Mouse (Mus musculus) liver, embryonic 14.5 days (tissue): ENCODE measurements around the gene Camk1g. TPM values are rescaled to one million over a fixed set of nuclear protein-coding genes. Genes with fewer than 3 reads are reported as not detected.

Source experiments
- ATAC-seq: fragments of 200-750 bp; cut with Nextera tagmentation; 2 replicates; pipeline ENCODE4 v1.8.0; 2017; ENCODE audit warnings: moderate number of reproducible peaks, mild to moderate bottlenecking, moderate library complexity; ENCODE audit not compliant: insufficient read depth
- DNase-seq, 3 experiments: peaks; one replicate each; pipeline ENCODE4 v3.0.0-alpha.2; 2012 to 2013; ENCODE audit warnings: low read depth in 3 of 3, low spot score in 3 of 3
- H3K27ac ChIP-seq: fragments of 300-500 bp; sonication (generic); 2 replicates; pipeline ENCODE4 v1.5.1; 2014; ENCODE audit warnings: moderate library complexity, mild to moderate bottlenecking, control low read depth, inconsistent platforms
- H3K27me3 ChIP-seq: fragments of 300-500 bp; sonication (generic); 2 replicates; pipeline ENCODE4 v1.6.1; 2014; ENCODE audit warnings: mild to moderate bottlenecking, low read length, moderate library complexity; ENCODE audit not compliant: control insufficient read depth, insufficient read depth
- H3K36me3 ChIP-seq: fragments of 300-500 bp; sonication (generic); replicated peaks from 2 replicates; pipeline ENCODE4 v1.6.1; 2014; ENCODE audit warnings: low read depth; ENCODE audit not compliant: control insufficient read depth, insufficient read depth
- H3K4me1 ChIP-seq, 2 experiments: fragments of 200-500 bp in 1 of 2; fragments of 300-500 bp in 1 of 2; sonication (generic) in 1 of 2; replicated peaks; 2 replicates each; pipeline ENCODE4 v1.6.1; 2012 to 2014; ENCODE audit warnings: antibody characterized with exemption in 1 of 2, inconsistent platforms in 1 of 2, low read length in 1 of 2; ENCODE audit not compliant: control insufficient read depth in 2 of 2, insufficient read depth in 2 of 2
- H3K4me2 ChIP-seq: fragments of 300-500 bp; sonication (generic); 2 replicates; pipeline ENCODE4 v1.6.1; 2014; ENCODE audit warnings: low read depth, mild to moderate bottlenecking, control low read depth, moderate library complexity
- H3K4me3 ChIP-seq, 2 experiments: fragments of 200-500 bp in 1 of 2; fragments of 300-500 bp in 1 of 2; sonication (generic) in 1 of 2; 2 replicates each; pipeline ENCODE4 v1.5.1; 2012 to 2014; ENCODE audit warnings: low read depth in 2 of 2, low read length in 2 of 2, mild to moderate bottlenecking in 2 of 2, control low read depth in 1 of 2, inconsistent platforms in 1 of 2, moderate library complexity in 1 of 2; ENCODE audit not compliant: insufficient read depth in 1 of 2
- H3K9ac ChIP-seq: fragments of 300-500 bp; sonication (generic); replicated peaks from 2 replicates; pipeline ENCODE4 v1.6.1; 2014; ENCODE audit warnings: mild to moderate bottlenecking, control low read depth, moderate library complexity
- H3K9me3 ChIP-seq: fragments of 300-500 bp; sonication (generic); 2 replicates; pipeline ENCODE4 v1.6.1; 2016; ENCODE audit warnings: low read length, mixed read lengths; ENCODE audit not compliant: control insufficient read depth
- CTCF ChIP-seq: IDR thresholded peaks from 2 replicates; pipeline ENCODE4 v1.5.1; 2016; ENCODE audit warnings: antibody characterized with exemption, low read depth, control low read depth
- EP300 ChIP-seq: IDR thresholded peaks from 2 replicates; pipeline ENCODE4 v1.6.1; 2016; ENCODE audit warnings: antibody characterized with exemption, low read depth
- WGBS: fragments of 180-500 bp; shearing (Covaris S2); extraction: QIAGEN DNeasy Blood & Tissue Kit; methylation state at CpG from one replicate; pipeline ENCODE4 v1.1.7; 2014; ENCODE audit not compliant: insufficient replicate concordance; 5-methylcytosine and 5-hydroxymethylcytosine counted together
- polyA plus RNA-seq, 2 experiments: library from polyadenylated mRNA; depleted of rRNA in 1 of 2; stranded (reverse) in 1 of 2; unstranded in 1 of 2; fragments of >200 nt; fragmentation: Nextera tagmentation in 1 of 2; extraction: Ambion mirVana in 1 of 2; gene quantifications; 2 replicates each; pipeline versions ENCODE4 v1.2.1 to v1.2.3; 2012 to 2014

The Camk1g gene
- polyA plus RNA-seq, 2 experiments = 0.15 to 0.23 TPM

DNA sequence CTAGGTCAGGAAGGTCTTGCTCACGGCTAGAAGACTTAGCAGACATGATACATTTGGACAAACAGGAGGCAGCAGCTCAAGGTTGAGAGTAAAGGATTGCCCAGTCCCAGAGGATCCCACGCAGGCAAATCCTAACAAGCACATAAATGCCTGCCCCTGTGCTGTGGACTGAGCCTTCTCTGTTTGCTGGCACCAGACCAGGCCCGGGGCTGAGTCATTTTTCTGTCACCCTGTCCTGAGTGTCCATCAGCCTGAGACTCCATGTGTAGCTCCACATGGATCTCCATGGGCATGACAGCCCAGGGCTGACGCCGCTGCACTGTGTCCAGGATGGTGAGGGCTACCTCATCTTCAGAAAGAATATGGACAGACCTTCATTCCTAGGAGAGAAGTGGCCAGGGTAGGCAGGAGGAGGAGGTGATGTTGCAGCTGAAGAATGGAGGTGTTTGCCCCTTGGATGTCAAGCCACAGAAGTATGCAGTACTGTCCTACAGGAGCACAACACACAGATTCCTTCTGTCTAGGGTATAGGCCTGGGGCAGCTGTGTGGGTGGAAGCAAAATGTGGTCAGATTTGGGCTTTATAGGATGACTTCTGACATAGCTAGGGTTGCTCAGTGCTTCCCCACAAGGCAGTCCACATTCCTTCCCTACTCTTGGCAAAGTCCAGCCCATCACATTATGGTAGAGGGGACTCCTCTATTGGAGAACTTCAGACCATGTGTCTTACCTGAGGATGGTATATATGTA, 27.7 kb downstream of the Camk1g start:
- no peak for ATAC-seq
- no peak overlapping the region for H3K27ac ChIP-seq
- WGBS = 72% methylated on average over 5 of the region's 5 CpGs
- DNase-seq = no peak
- H3K9me3 ChIP-seq = no peaks in the 10 kb centered on the region
- H3K4me3 ChIP-seq = no peak overlapping the region
- H3K27me3 ChIP-seq = no peaks in the 10 kb centered on the region
- H3K4me2 ChIP-seq = no peak overlapping the region
- H3K9ac ChIP-seq = no peak overlapping the region
- no peaks in the 10 kb centered on the region for H3K36me3 ChIP-seq
- no peak for TF ChIP-seq EP300
- no peak for TF ChIP-seq CTCF
- no peaks in the 10 kb centered on the region for H3K4me1 ChIP-seq

DNA sequence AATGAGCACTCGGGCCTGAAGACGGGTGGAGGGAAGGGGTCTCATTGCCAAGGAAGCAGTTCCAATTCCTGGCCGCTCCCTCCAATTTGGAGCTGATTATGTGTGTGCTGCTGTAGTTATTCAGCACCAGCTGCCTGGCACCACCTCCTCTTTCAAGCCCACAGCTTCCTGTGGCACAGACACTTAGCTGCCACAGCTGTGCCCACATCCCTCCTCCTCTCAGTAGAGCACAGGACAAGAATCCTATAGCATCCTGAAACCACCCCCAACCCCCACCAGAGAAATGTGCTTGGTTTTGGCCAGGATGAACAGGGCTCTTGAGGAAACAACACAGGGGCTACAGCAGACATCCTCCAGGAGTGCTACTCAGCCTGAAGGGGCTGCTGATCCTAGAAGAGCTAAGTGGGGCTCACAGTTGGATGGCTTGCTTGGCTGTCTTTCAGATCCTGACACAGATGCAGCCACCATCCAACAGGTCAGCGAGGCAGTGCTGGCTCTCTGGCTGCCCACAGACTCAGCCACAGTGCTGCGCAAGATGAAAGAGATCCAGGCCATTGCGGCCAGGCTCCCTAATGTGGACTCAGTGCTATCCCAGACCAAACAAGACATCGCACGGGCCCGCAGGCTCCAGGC, 31.6 kb downstream of the Camk1g start:
- Histone ChIP-seq H3K4me1 (no peaks in the 10 kb centered on the region), H3K9ac (no peak overlapping the region), H3K36me3 (no peaks in the 10 kb centered on the region), H3K4me3 (no peak overlapping the region), H3K27ac (no peak overlapping the region), H3K27me3 (no peaks in the 10 kb centered on the region), H3K9me3 (no peaks in the 10 kb centered on the region), H3K4me2 (no peak overlapping the region)
- TF ChIP-seq EP300 (no peak), CTCF (no peak)
- ATAC-seq (no peak), DNase-seq (no peak)
- WGBS = 65% methylated on average over 9 of the region's 9 CpGs

DNA sequence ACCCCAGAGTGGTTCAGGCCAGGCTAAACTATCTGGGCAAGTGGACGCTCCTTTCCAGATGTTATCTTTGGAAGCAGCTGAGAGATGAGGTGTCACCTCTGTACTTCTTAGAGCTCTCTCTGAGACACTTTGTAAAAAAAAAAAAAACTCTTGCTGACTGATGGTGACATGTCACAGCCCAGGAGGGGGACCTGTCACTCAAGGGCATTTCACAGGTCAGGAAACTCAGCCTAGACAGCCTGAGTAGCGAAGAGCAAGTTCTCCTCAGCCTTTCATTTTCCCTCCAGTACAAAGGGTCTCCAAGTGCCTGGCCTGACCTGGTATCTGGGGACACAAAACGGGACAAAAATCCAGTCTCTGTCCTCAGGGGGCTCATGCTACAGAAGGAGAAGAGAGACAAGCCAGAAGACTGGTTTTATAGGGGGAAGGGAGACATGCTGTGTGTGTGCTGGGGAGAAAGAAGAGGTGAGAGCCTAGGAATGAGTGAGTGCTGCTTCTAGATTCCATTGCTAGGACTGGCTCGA, 32.2 kb downstream of the Camk1g start:
- H3K27me3 ChIP-seq = no peaks in the 10 kb centered on the region
- no peak overlapping the region for H3K9ac ChIP-seq

DNA sequence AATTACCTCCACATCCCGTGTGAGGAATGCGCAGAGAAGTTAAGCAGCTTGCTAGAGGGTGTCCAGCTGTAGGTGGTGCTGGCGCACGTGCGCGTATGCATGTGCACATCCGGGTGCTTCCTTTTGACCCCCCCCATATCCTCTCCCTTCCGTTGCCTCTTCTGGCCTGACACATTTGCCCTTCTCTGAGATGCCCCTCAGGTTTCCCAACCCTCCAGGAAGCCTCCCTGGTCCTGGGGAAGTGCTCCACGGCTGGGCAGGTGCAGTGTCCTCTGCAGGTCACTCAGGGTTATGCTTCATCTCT, 33.1 kb downstream of the Camk1g start:
- Histone ChIP-seq H3K4me2 (no peak overlapping the region), H3K9me3 (no peaks in the 10 kb centered on the region), H3K36me3 (no peaks in the 10 kb centered on the region), H3K27ac (no peak overlapping the region), H3K4me3 (no peak overlapping the region), H3K9ac (no peak overlapping the region), H3K4me1 (no peaks in the 10 kb centered on the region), H3K27me3 (no peaks in the 10 kb centered on the region)
- ATAC-seq (no peak; the same call in 1 of the 2 replicates), DNase-seq (no peak)
- TF ChIP-seq CTCF = no peak
- no peak for TF ChIP-seq EP300
- WGBS = 69% methylated on average over 9 of the region's 9 CpGs

More for the DNA sequence above, 32.2 kb downstream of the Camk1g start:
- no peaks in the 10 kb centered on the region for H3K4me1 ChIP-seq
- TF ChIP-seq CTCF = no peak
- TF ChIP-seq EP300 = no peak
- DNase-seq (no peak), ATAC-seq (no peak)
- 37% methylated on average over 4 of the region's 4 CpGs for whole genome bisulfite sequencing
- H3K27ac ChIP-seq = no peak overlapping the region
- no peaks in the 10 kb centered on the region for H3K36me3 ChIP-seq
- H3K4me2 ChIP-seq = no peak overlapping the region
- no peaks in the 10 kb centered on the region for H3K9me3 ChIP-seq
- H3K4me3 ChIP-seq = no peak overlapping the region
